8 mouse cellular contexts compared by ENCODE assay signal in genomic region chr16:34745065-34745585, GRCm38 (mm10). TPM values are rescaled to one million over a fixed set of nuclear protein-coding genes. Genes with fewer than 3 reads are reported as not detected.
DNase-seq lines count a peak whose midpoint lies in the region; ATAC-seq and TF ChIP-seq lines count a peak whose summit lies in the region.

Mylk (plus strand) TSS chr16:34745210.

- DNase-seq in cerebellum, adult 11 months, result peak; percentile 15
- peak; percentile 88 for DNase-seq in forebrain, embryonic 14.5 days (ENCODE audit: low spot score)
- DNase-seq in kidney, postnatal 25 days, result peak; percentile 97 to 98
- DNase-seq in liver, embryonic 13.5 days, result peak; percentile 62
- peak; percentile 6 for DNase-seq in telencephalon, adult 2 months (ENCODE audit: low read depth, low spot score)

- TF ChIP-seq EP300 in ES-Bruce4 (IDR thresholded peaks at IDR 0.05; ENCODE audit: insufficient read depth, low read depth, low read length), result no peak

- WGBS in forebrain, embryonic 14.5 days, result under 1% methylated on average over 48 of the region's 48 CpGs
- under 1% methylated on average over 48 of the region's 48 CpGs for WGBS in heart, embryonic 16.5 days
- WGBS in liver, embryonic 13.5 days (ENCODE audit: insufficient replicate concordance), result 1% methylated on average over 48 of the region's 48 CpGs
- under 1% methylated on average over 48 of the region's 48 CpGs for WGBS in neural tube, embryonic 12.5 days

- H3K9ac ChIP-seq in ES-Bruce4 (ENCODE audit: low read depth, poor library complexity, severe bottlenecking), result peak within 1 kb of the TSS; percentile 37
- peak within 1 kb of the TSS; percentile 52 for H3K9ac ChIP-seq in forebrain, embryonic 14.5 days (ENCODE audit: low read length)
- peak within 1 kb of the TSS; percentile 64 for H3K9ac ChIP-seq in heart, embryonic 16.5 days (ENCODE audit: low read length)
- H3K9ac ChIP-seq in liver, embryonic 13.5 days, result no peak within 1 kb of the TSS
- peak within 1 kb of the TSS; percentile 57 for H3K9ac ChIP-seq in neural tube, embryonic 12.5 days

- no peak for TF ChIP-seq POLR2A in ES-Bruce4 (IDR thresholded peaks at IDR 0.05; ENCODE audit: insufficient read depth, low read length)

- H3K27me3 ChIP-seq in ES-Bruce4 (ENCODE audit: control insufficient read depth, insufficient read depth, low read length, poor library complexity, severe bottlenecking), result peaks cover 4% of the 10 kb centered on the region; the same call in 1 of the 2 replicates
- H3K27me3 ChIP-seq in forebrain, embryonic 14.5 days (replicated peaks; ENCODE audit: control insufficient read depth, insufficient read depth, low read length), result peaks cover 7% of the 10 kb centered on the region; the same call in 1 of the 2 replicates
- H3K27me3 ChIP-seq in heart, embryonic 16.5 days (ENCODE audit: control insufficient read depth, insufficient read depth, low read length), result peaks cover 20% of the 10 kb centered on the region
- peaks cover 39% of the 10 kb centered on the region for H3K27me3 ChIP-seq in liver, embryonic 13.5 days
- H3K27me3 ChIP-seq in neural tube, embryonic 12.5 days (replicated peaks), result peaks cover 13% of the 10 kb centered on the region; the same call in 1 of the 2 replicates

- peak within 1 kb of the TSS; percentile 73 for H3K4me2 ChIP-seq in forebrain, embryonic 14.5 days (ENCODE audit: low read length)
- H3K4me2 ChIP-seq in heart, embryonic 16.5 days (ENCODE audit: low read depth, low read length), result peak within 1 kb of the TSS; percentile 98
- peak within 1 kb of the TSS; percentile 60 for H3K4me2 ChIP-seq in liver, embryonic 13.5 days
- H3K4me2 ChIP-seq in neural tube, embryonic 12.5 days (replicated peaks), result peak within 1 kb of the TSS; percentile 89

- peak within 1 kb of the TSS; percentile 68 for H3K4me3 ChIP-seq in ES-Bruce4 (ENCODE audit: low read depth, low read length)
- H3K4me3 ChIP-seq in forebrain, embryonic 14.5 days (ENCODE audit: low read depth, low read length), result peak within 1 kb of the TSS; percentile 38
- H3K4me3 ChIP-seq in heart, embryonic 16.5 days (ENCODE audit: low read length), result peak within 1 kb of the TSS; percentile 61
- H3K4me3 ChIP-seq in liver, embryonic 13.5 days (replicated peaks), result peak within 1 kb of the TSS; percentile 36
- H3K4me3 ChIP-seq in neural tube, embryonic 12.5 days, result peak within 1 kb of the TSS; percentile 44

- ATAC-seq in forebrain, embryonic 14.5 days, result peak; percentile 94
- ATAC-seq in heart, embryonic 16.5 days (replicated peaks; ENCODE audit: extremely low read depth, insufficient read depth, low FRiP score), result peak; percentile 93
- peak; percentile 82 for ATAC-seq in liver, embryonic 13.5 days (ENCODE audit: low read depth)
- peak; percentile 79 for ATAC-seq in neural tube, embryonic 12.5 days (ENCODE audit: low FRiP score, low read depth)

- H3K27ac ChIP-seq in ES-Bruce4 (ENCODE audit: insufficient read depth, low read length), result no peak within 1 kb of the TSS
- H3K27ac ChIP-seq in forebrain, embryonic 14.5 days (ENCODE audit: low read depth, low read length), result no peak within 1 kb of the TSS
- H3K27ac ChIP-seq in heart, embryonic 16.5 days (ENCODE audit: low read length), result no peak within 1 kb of the TSS; the same call in 1 of the 2 replicates
- no peak within 1 kb of the TSS for H3K27ac ChIP-seq in liver, embryonic 13.5 days
- no peak within 1 kb of the TSS for H3K27ac ChIP-seq in neural tube, embryonic 12.5 days

- H3K36me3 ChIP-seq in ES-Bruce4 (ENCODE audit: control insufficient read depth, insufficient read depth, low read length, poor library complexity, severe bottlenecking), result no peaks in the 10 kb centered on the region
- no peaks in the 10 kb centered on the region for H3K36me3 ChIP-seq in forebrain, embryonic 14.5 days (ENCODE audit: control insufficient read depth, insufficient read depth, low read length)
- no peaks in the 10 kb centered on the region for H3K36me3 ChIP-seq in heart, embryonic 16.5 days (ENCODE audit: control insufficient read depth, insufficient read depth)
- H3K36me3 ChIP-seq in liver, embryonic 13.5 days, result no peaks in the 10 kb centered on the region
- H3K36me3 ChIP-seq in neural tube, embryonic 12.5 days, result no peaks in the 10 kb centered on the region

- no peak for TF ChIP-seq CTCF in ES-Bruce4 (IDR thresholded peaks at IDR 0.05; ENCODE audit: low read depth, low read length)

- no peaks in the 10 kb centered on the region for H3K9me3 ChIP-seq in ES-Bruce4 (replicated peaks; ENCODE audit: control insufficient read depth, insufficient read depth, low read length, poor library complexity, severe bottlenecking)
- no peaks in the 10 kb centered on the region for H3K9me3 ChIP-seq in forebrain, embryonic 14.5 days (replicated peaks; ENCODE audit: control insufficient read depth, low read length)
- no peaks in the 10 kb centered on the region for H3K9me3 ChIP-seq in heart, embryonic 16.5 days (replicated peaks; ENCODE audit: control insufficient read depth, low read length)
- no peaks in the 10 kb centered on the region for H3K9me3 ChIP-seq in liver, embryonic 13.5 days (replicated peaks)
- H3K9me3 ChIP-seq in neural tube, embryonic 12.5 days, result no peaks in the 10 kb centered on the region

- peaks cover 2% of the 10 kb centered on the region for H3K4me1 ChIP-seq in ES-Bruce4 (ENCODE audit: control insufficient read depth, insufficient read depth, low read length)
- H3K4me1 ChIP-seq in forebrain, embryonic 14.5 days (ENCODE audit: control insufficient read depth, insufficient read depth, low read length), result peaks cover 8% of the 10 kb centered on the region; the same call in 1 of the 2 replicates
- H3K4me1 ChIP-seq in heart, embryonic 16.5 days (ENCODE audit: control insufficient read depth, insufficient read depth, low read length), result peaks cover 7% of the 10 kb centered on the region
- peaks cover 7% of the 10 kb centered on the region; the same call in 1 of the 2 replicates for H3K4me1 ChIP-seq in liver, embryonic 13.5 days (replicated peaks)
- peaks cover 16% of the 10 kb centered on the region for H3K4me1 ChIP-seq in neural tube, embryonic 12.5 days

RNA-seq across cellular contexts. Expression of gene Mylk, which starts in this region (rescaled TPM):
- polyA plus RNA-seq in ES-Bruce4 (2011; ENCODE audit: insufficient read depth, insufficient read length, low read depth, missing spikeins), result 1.4 and 1.9 TPM in 2 replicates
- polyA plus RNA-seq in forebrain, embryonic 14.5 days (2014; fragmentation: Nextera tagmentation; extraction: Ambion mirVana), result 4.2 and 4.6 TPM in 2 replicates
- 14.2 and 20.5 TPM in 2 replicates for polyA plus RNA-seq in heart, embryonic 16.5 days (2015; fragmentation: Nextera tagmentation; extraction: Ambion mirVana)
- polyA plus RNA-seq in liver, embryonic 13.5 days (2015; fragmentation: Nextera tagmentation; extraction: Ambion mirVana), result 4.9 and 5.5 TPM in 2 replicates
- 5.1 and 6.3 TPM in 2 replicates for polyA plus RNA-seq in neural tube, embryonic 12.5 days (2016; fragmentation: Nextera tagmentation; extraction: Ambion mirVana)

Comparison
In these comparisons a context has a peak if more than half of its experiments do, and no peak if none do; other contexts are left out.
1. DNase-seq: peak in every context shown above with its lines; median percentile 98 in kidney, postnatal 25 days; 88 in forebrain, embryonic 14.5 days; 62 in liver, embryonic 13.5 days; 15 in cerebellum, adult 11 months; 6 in telencephalon, adult 2 months.